Mouse (Mus musculus) midbrain, postnatal 0 days (tissue): ENCODE measurements around the gene Egfl8. TPM values are rescaled to one million over a fixed set of nuclear protein-coding genes. Genes with fewer than 3 reads are reported as not detected.

Experiments used
- ATAC-seq: fragments of 200-750 bp; cut with Nextera tagmentation; 2 replicates; pipeline ENCODE4 v1.8.0; 2017; ENCODE audit warnings: moderate number of reproducible peaks, mild to moderate bottlenecking, moderate TSS enrichment, moderate library complexity; ENCODE audit not compliant: low FRiP score
- DNase-seq: peaks from one replicate; pipeline ENCODE4 v3.0.0-alpha.2; 2015; ENCODE audit warnings: low spot score
- H3K27ac ChIP-seq: fragments of 300-500 bp; sonication (generic); 2 replicates; pipeline ENCODE4 v1.5.1; 2014; ENCODE audit warnings: low read depth, mild to moderate bottlenecking, low read length, mixed read lengths
- H3K27me3 ChIP-seq: fragments of 300-500 bp; sonication (generic); 2 replicates; pipeline ENCODE4 v1.6.1; 2014; ENCODE audit warnings: low read length, control low read depth, mixed read lengths; ENCODE audit not compliant: insufficient read depth
- H3K36me3 ChIP-seq: fragments of 300-500 bp; sonication (generic); 2 replicates; pipeline ENCODE4 v1.6.1; 2014; ENCODE audit warnings: low read length, control low read depth, mixed read lengths; ENCODE audit not compliant: insufficient read depth
- H3K4me1 ChIP-seq: fragments of 300-500 bp; sonication (generic); 2 replicates; pipeline ENCODE4 v1.6.1; 2014; ENCODE audit warnings: mild to moderate bottlenecking, control low read depth, antibody characterized with exemption, low read length, mixed read lengths; ENCODE audit not compliant: insufficient read depth
- H3K4me2 ChIP-seq: fragments of 300-500 bp; sonication (generic); 2 replicates; pipeline ENCODE4 v1.6.1; 2014; ENCODE audit warnings: low read depth, mild to moderate bottlenecking, low read length, mixed read lengths; ENCODE audit not compliant: poor library complexity, severe bottlenecking
- H3K4me3 ChIP-seq: fragments of 300-500 bp; sonication (generic); 2 replicates; pipeline ENCODE4 v1.5.1; 2014; ENCODE audit warnings: low read depth, mild to moderate bottlenecking, low read length, moderate library complexity
- H3K9ac ChIP-seq: fragments of 300-500 bp; sonication (generic); replicated peaks from 2 replicates; pipeline ENCODE4 v1.6.1; 2014; ENCODE audit warnings: mild to moderate bottlenecking, low read length, moderate library complexity, mixed read lengths; ENCODE audit not compliant: poor library complexity, severe bottlenecking
- H3K9me3 ChIP-seq: fragments of 300-500 bp; sonication (generic); 2 replicates; pipeline ENCODE4 v1.6.1; 2016; ENCODE audit warnings: low read length, control low read depth
- CTCF ChIP-seq: IDR thresholded peaks from 2 replicates; pipeline ENCODE4 v1.5.1; 2016; ENCODE audit warnings: antibody characterized with exemption, mild to moderate bottlenecking
- WGBS: fragments of 180-500 bp; shearing (Covaris S2); extraction: QIAGEN DNeasy Blood & Tissue Kit; methylation state at CpG from one replicate; pipeline ENCODE4 v1.1.7; 2014; 5-methylcytosine and 5-hydroxymethylcytosine counted together
- polyA plus RNA-seq: library from polyadenylated mRNA; unstranded; fragments of >200 nt; fragmentation: Nextera tagmentation; extraction: Ambion mirVana; gene quantifications from 2 replicates; pipeline ENCODE4 v1.2.1, GENCODE M21; 2015
- total RNA-seq: library from RNA; depleted of rRNA; stranded (reverse); fragments of >200 nt; gene quantifications from 2 replicates; pipeline ENCODE4 v1.2.3, GENCODE M21; 2014; rRNA removed

Gene Egfl8
- total RNA-seq, result 3.2 and 6.0 TPM in 2 replicates
- polyA plus RNA-seq, result 4.9 and 5.0 TPM in 2 replicates

DNA sequence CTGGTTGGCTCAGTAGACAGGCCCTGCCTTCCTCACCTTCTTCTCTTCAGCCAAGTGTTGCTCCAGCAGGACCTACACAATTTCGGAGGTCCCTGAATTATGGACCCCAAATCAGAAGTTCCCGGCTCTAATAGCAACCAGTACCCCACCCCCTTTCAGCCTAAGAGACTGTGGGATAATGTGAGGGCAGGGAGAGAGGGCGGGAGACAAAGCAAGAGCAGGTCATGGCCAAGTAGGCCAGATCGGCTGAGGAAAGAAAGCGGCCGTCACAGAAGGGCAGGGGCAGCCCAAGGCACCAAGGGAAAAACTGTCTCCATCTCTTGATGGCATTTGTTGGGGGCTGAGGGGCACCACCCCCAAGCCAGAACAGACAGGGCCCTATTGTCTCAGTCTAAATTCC lies at the start of gene Egfl8:
Gene Egfl8 (minus strand): TSS at position 101 of the 400 bp plus-strand sequence.
- ATAC-seq (no peak), DNase-seq (no peak)
- Histone ChIP-seq H3K9me3 (no peaks in the 10 kb centered on the region), H3K4me1 (no peaks in the 10 kb centered on the region), H3K27me3 (no peaks in the 10 kb centered on the region), H3K4me3 (no peak within 1 kb of the TSS), H3K9ac (no peak within 1 kb of the TSS), H3K36me3 (peaks cover 51% of the 10 kb centered on the region), H3K27ac (no peak within 1 kb of the TSS), H3K4me2 (no peak within 1 kb of the TSS)
- TF ChIP-seq CTCF, result no peak
- WGBS, result 67% methylated on average over 6 of the region's 6 CpGs

DNA sequence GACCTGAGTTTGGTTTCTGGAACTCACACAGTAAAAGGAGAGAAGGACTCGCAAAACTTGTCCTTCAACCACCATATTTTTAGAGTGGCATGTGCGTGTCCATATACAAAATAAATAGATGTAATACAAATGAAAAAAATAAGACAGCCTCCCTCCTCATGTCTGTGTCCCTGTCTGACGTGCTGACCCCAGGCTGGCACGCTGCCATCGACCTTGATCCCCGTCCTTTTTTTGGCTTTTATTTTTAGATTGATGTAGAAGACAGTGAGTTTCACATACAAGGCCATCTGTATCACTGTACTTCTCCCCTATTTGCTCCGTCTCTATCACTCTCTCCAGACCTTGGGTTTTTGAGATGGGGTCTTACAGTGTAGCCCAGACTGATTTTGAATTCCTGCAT lies 48.7 kb upstream of the Egfl8 start:
- Histone ChIP-seq H3K4me1 (no peaks in the 10 kb centered on the region), H3K9ac (no peak overlapping the region), H3K4me3 (no peak overlapping the region), H3K27ac (no peak overlapping the region), H3K9me3 (no peaks in the 10 kb centered on the region), H3K4me2 (no peak overlapping the region), H3K36me3 (no peaks in the 10 kb centered on the region), H3K27me3 (peaks cover 5% of the 10 kb centered on the region)
- no peak for TF ChIP-seq CTCF
- DNase-seq (no peak), ATAC-seq (no peak)
- 79% methylated on average over 7 of the region's 7 CpGs for WGBS

DNA sequence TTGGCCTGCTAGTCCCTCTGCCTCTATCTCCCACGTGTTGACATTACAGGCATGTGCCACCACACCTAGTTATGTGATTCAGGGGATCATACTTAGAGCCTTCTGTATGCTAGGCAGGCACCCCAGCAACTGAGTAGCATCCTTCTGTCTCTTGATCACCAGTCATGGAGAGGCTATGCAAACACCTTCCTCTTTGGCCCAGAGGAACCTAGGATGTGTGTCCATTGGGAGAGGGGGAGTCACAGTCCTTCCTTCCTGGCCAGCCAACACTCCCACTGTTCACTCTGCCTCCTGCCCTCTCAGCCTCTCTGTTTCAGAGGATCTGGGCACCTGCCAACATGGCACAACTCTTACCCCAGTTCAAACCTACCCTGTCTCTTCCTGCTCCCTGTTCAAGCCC lies 47.8 kb upstream of the Egfl8 start:
- H3K27me3 ChIP-seq, result peaks cover 9% of the 10 kb centered on the region; the same call in 1 of the 2 replicates
- ATAC-seq (no peak), DNase-seq (no peak)
- H3K27ac ChIP-seq, result no peak overlapping the region
- H3K9me3 ChIP-seq, result no peaks in the 10 kb centered on the region
- no peaks in the 10 kb centered on the region for H3K4me1 ChIP-seq
- no peaks in the 10 kb centered on the region for H3K36me3 ChIP-seq
- H3K4me3 ChIP-seq, result no peak overlapping the region
- WGBS, result 35% methylated on average over 1 of the region's 1 CpGs
- no peak overlapping the region for H3K9ac ChIP-seq
- no peak for TF ChIP-seq CTCF
- no peak overlapping the region for H3K4me2 ChIP-seq

DNA sequence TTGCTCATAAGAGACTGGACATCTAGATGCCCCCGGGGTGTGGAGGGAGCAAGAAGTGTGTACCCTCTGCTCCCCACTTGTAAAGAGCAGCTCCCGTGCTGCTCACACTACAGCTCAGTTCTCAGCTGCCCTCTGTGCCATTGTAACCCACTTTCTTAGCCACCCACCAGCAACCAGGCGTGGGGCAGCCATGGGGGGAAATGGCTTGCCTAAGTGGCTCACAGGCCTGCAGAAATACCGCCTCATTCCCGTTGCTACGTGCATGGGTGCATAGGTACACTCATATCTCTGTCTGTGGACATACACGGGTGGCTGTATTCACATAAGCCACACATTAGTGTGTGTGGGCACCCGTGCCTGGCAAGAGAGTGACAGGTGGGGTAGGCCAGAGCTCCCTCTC lies 47.2 kb upstream of the Egfl8 start:
- 83% methylated on average over 8 of the region's 8 CpGs for WGBS
- TF ChIP-seq CTCF, result no peak

DNA sequence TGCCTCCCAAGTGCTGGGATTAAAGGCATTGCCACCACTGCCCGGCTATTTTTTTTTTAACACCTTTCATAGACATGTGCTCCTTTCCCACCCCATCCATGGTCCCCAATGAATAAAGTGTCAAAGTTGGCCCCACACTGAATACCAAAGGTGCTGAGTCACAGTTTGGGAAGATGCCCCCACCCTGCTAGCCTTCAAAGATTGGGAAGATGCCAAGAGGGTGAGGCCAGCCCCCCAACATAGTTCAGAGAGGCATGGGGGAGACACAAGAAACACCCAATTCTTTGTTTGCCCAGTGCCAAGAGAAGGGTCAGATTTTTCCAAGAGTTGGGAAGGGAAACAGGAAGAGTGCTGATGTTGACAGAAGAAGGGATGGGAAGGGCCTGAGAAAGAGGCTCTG lies 46.7 kb upstream of the Egfl8 start:
- no peaks in the 10 kb centered on the region for H3K36me3 ChIP-seq
- no peaks in the 10 kb centered on the region for H3K4me1 ChIP-seq
- ATAC-seq, result no peak
- H3K27me3 ChIP-seq, result peaks cover 9% of the 10 kb centered on the region; the same call in 1 of the 2 replicates
- no peak for TF ChIP-seq CTCF
- no peak overlapping the region for H3K27ac ChIP-seq
- H3K9ac ChIP-seq, result no peak overlapping the region
- no peaks in the 10 kb centered on the region for H3K9me3 ChIP-seq
- WGBS, result 92% methylated on average over 1 of the region's 1 CpGs
- no peak overlapping the region for H3K4me2 ChIP-seq
- DNase-seq, result no peak
- H3K4me3 ChIP-seq, result no peak overlapping the region

More for the DNA sequence above, 47.2 kb upstream of the Egfl8 start:
- H3K4me3 ChIP-seq, result no peak overlapping the region
- H3K4me2 ChIP-seq, result no peak overlapping the region
- H3K9ac ChIP-seq, result no peak overlapping the region
- H3K9me3 ChIP-seq, result no peaks in the 10 kb centered on the region
- no peak for DNase-seq
- no peaks in the 10 kb centered on the region for H3K4me1 ChIP-seq
- no peaks in the 10 kb centered on the region for H3K36me3 ChIP-seq
- H3K27me3 ChIP-seq, result peaks cover 9% of the 10 kb centered on the region; the same call in 1 of the 2 replicates
- no peak overlapping the region for H3K27ac ChIP-seq
- ATAC-seq, result no peak

DNA sequence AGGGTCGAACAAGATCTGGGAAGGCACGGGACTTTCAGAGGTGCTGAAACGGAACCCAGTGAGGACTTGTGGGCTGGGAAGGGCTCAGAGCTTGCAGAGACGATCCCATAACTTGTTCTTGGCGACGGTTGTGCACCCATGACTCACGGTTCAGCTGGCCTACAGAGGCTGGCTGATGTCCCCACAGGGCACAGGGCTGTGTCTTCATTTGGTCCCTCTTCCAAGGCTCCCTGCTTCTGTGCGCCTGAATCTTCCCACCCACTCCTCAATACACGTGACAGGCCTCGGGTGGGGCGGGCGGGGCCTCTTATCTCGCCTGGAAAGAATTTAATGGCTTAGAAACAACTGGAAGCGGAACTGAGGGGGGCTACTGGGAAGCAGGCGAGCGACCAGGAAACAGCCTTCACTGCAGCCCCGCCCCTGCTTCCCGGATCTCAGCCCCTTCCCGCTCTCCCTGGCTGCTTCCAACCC lies 45.4 kb upstream of the Egfl8 start:
- Histone ChIP-seq H3K36me3 (no peaks in the 10 kb centered on the region), H3K4me2 (peak overlapping the region; percentile 20; the same call in 1 of the 2 replicates), H3K9me3 (no peaks in the 10 kb centered on the region), H3K4me3 (no peak overlapping the region), H3K27me3 (peaks cover 9% of the 10 kb centered on the region; the same call in 1 of the 2 replicates), H3K9ac (no peak overlapping the region), H3K27ac (no peak overlapping the region), H3K4me1 (no peaks in the 10 kb centered on the region)
- DNase-seq (no peak), ATAC-seq (no peak)
- 12% methylated on average over 19 of the region's 19 CpGs for WGBS
- TF ChIP-seq CTCF, result no peak
